Mouse (Mus musculus) forebrain, embryonic 16.5 days (tissue): ENCODE results near the gene Trnp1. TPM values are rescaled to one million over a fixed set of nuclear protein-coding genes. Genes with fewer than 3 reads are reported as not detected.

Source experiments
- ATAC-seq: fragments of 200-750 bp; cut with Nextera tagmentation; 2 replicates; pipeline ENCODE4 v1.8.0; 2017; ENCODE audit warnings: mild to moderate bottlenecking, moderate library complexity
- H3K27ac ChIP-seq: fragments of 300-500 bp; sonication (generic); 2 replicates; pipeline ENCODE4 v1.5.1; 2014; ENCODE audit warnings: low read length, control low read depth
- H3K27me3 ChIP-seq: fragments of 300-500 bp; sonication (generic); replicated peaks from 2 replicates; pipeline ENCODE4 v1.6.1; 2014; ENCODE audit warnings: low read length; ENCODE audit not compliant: control insufficient read depth, insufficient read depth
- H3K36me3 ChIP-seq: fragments of 300-500 bp; sonication (generic); 2 replicates; pipeline ENCODE4 v1.6.1; 2014; ENCODE audit not compliant: control insufficient read depth, insufficient read depth
- H3K4me1 ChIP-seq: fragments of 300-500 bp; sonication (generic); replicated peaks from 2 replicates; pipeline ENCODE4 v1.6.1; 2014; ENCODE audit warnings: low read length; ENCODE audit not compliant: control insufficient read depth, insufficient read depth
- H3K4me2 ChIP-seq: fragments of 300-500 bp; sonication (generic); 2 replicates; pipeline ENCODE4 v1.6.1; 2014; ENCODE audit warnings: mild to moderate bottlenecking, low read length, control low read depth
- H3K4me3 ChIP-seq: fragments of 300-500 bp; sonication (generic); replicated peaks from 2 replicates; pipeline ENCODE4 v1.5.1; 2014; ENCODE audit warnings: mild to moderate bottlenecking, low read length, control low read depth
- H3K9ac ChIP-seq: fragments of 300-500 bp; sonication (generic); replicated peaks from 2 replicates; pipeline ENCODE4 v1.6.1; 2014; ENCODE audit warnings: low read depth, low read length, control low read depth
- H3K9me3 ChIP-seq: fragments of 300-500 bp; sonication (generic); 2 replicates; pipeline ENCODE4 v1.6.1; 2016; ENCODE audit warnings: low read length; ENCODE audit not compliant: control insufficient read depth
- whole genome bisulfite sequencing: fragments of 180-500 bp; shearing (Covaris S2); extraction: QIAGEN DNeasy Blood & Tissue Kit; methylation state at CpG from one replicate; pipeline ENCODE4 v1.1.7; 2014; 5-methylcytosine and 5-hydroxymethylcytosine counted together
- polyA plus RNA-seq: library from polyadenylated mRNA; unstranded; fragments of >200 nt; fragmentation: Nextera tagmentation; extraction: Ambion mirVana; gene quantifications from 2 replicates; pipeline ENCODE4 v1.2.1, GENCODE M21; 2015

The Trnp1 gene
- polyA plus RNA-seq, result 6.5 and 9.2 TPM in 2 replicates

GRCm38 (mm10) chr4:133498160-133498724 is at the start of gene Trnp1:
Trnp1 (minus strand) TSS chr4:133498550.
- Histone ChIP-seq H3K36me3 (no peaks in the 10 kb centered on the region), H3K4me3 (peak within 1 kb of the TSS; percentile 74), H3K27me3 (peaks cover 48% of the 10 kb centered on the region), H3K4me1 (peaks cover 27% of the 10 kb centered on the region), H3K9ac (peak within 1 kb of the TSS; percentile 73), H3K4me2 (peak within 1 kb of the TSS; percentile 98), H3K9me3 (no peaks in the 10 kb centered on the region), H3K27ac (no peak within 1 kb of the TSS)
- WGBS, result 0% methylated on average over 47 of the region's 53 CpGs
- peak; percentile 96 for ATAC-seq

- peak within 1 kb of the TSS; percentile 84 for H3K9ac ChIP-seq
- H3K36me3 ChIP-seq, result peaks cover 4% of the 10 kb centered on the region; the same call in 1 of the 2 replicates
- under 1% methylated on average over 67 of the region's 77 CpGs for WGBS
- peak within 1 kb of the TSS; percentile 77 for H3K4me2 ChIP-seq
- H3K27ac ChIP-seq, result peak within 1 kb of the TSS; percentile 58
- H3K27me3 ChIP-seq, result no peaks in the 10 kb centered on the region
- peaks cover 15% of the 10 kb centered on the region for H3K4me1 ChIP-seq
- ATAC-seq, result peak; percentile 100
- no peaks in the 10 kb centered on the region for H3K9me3 ChIP-seq
- H3K4me3 ChIP-seq, result peak within 1 kb of the TSS; percentile 68
Observed at GRCm38 (mm10) chr4:133545272-133546231, 47.2 kb upstream of the Trnp1 start, which contains the start of gene Nudc. Nudc (minus strand) TSS chr4:133545996.

- H3K27ac ChIP-seq, result no peak overlapping the region
- H3K9me3 ChIP-seq, result no peaks in the 10 kb centered on the region
- no peak overlapping the region for H3K4me3 ChIP-seq
- H3K36me3 ChIP-seq, result peaks cover 25% of the 10 kb centered on the region
- no peak for ATAC-seq
- no peak overlapping the region for H3K9ac ChIP-seq
- no peaks in the 10 kb centered on the region for H3K27me3 ChIP-seq
- no peak overlapping the region for H3K4me2 ChIP-seq
- H3K4me1 ChIP-seq, result no peaks in the 10 kb centered on the region
- 100% methylated on average over 5 of the region's 5 CpGs for WGBS
Observed at GRCm38 (mm10) chr4:133536652-133537051, 38.3 kb upstream of the Trnp1 start.

- no peak overlapping the region for H3K4me3 ChIP-seq
- WGBS, result 89% methylated on average over 3 of the region's 3 CpGs
- H3K9ac ChIP-seq, result no peak overlapping the region
- H3K27ac ChIP-seq, result no peak overlapping the region
- no peaks in the 10 kb centered on the region for H3K27me3 ChIP-seq
- no peak for ATAC-seq
- no peaks in the 10 kb centered on the region for H3K4me1 ChIP-seq
- no peaks in the 10 kb centered on the region for H3K9me3 ChIP-seq
- H3K36me3 ChIP-seq, result peaks cover 29% of the 10 kb centered on the region
- H3K4me2 ChIP-seq, result no peak overlapping the region
Observed at GRCm38 (mm10) chr4:133536081-133536480, 37.7 kb upstream of the Trnp1 start.

- no peaks in the 10 kb centered on the region for H3K9me3 ChIP-seq
- ATAC-seq, result no peak
- no peak overlapping the region for H3K4me3 ChIP-seq
- H3K4me2 ChIP-seq, result no peak overlapping the region
- no peaks in the 10 kb centered on the region for H3K4me1 ChIP-seq
- H3K27ac ChIP-seq, result no peak overlapping the region
- H3K9ac ChIP-seq, result no peak overlapping the region
- peaks cover 28% of the 10 kb centered on the region for H3K36me3 ChIP-seq
- 88% methylated on average over 3 of the region's 3 CpGs for WGBS
- no peaks in the 10 kb centered on the region for H3K27me3 ChIP-seq
Observed at GRCm38 (mm10) chr4:133532777-133533176, 34.4 kb upstream of the Trnp1 start.

GRCm38 (mm10) chr4:133527788-133528187 is 29.4 kb upstream of the Trnp1 start:
- Histone ChIP-seq H3K4me3 (no peak overlapping the region), H3K4me1 (no peaks in the 10 kb centered on the region), H3K36me3 (peaks cover 11% of the 10 kb centered on the region), H3K27ac (no peak overlapping the region), H3K9me3 (no peaks in the 10 kb centered on the region), H3K4me2 (no peak overlapping the region), H3K27me3 (no peaks in the 10 kb centered on the region), H3K9ac (no peak overlapping the region)
- WGBS, result 73% methylated on average over 16 of the region's 16 CpGs
- no peak for ATAC-seq

GRCm38 (mm10) chr4:133521502-133521901 is 23.2 kb upstream of the Trnp1 start:
- peaks cover 43% of the 10 kb centered on the region for H3K27me3 ChIP-seq
- H3K4me1 ChIP-seq, result peaks cover 7% of the 10 kb centered on the region
- H3K27ac ChIP-seq, result no peak overlapping the region
- no peak for ATAC-seq
- H3K4me3 ChIP-seq, result no peak overlapping the region
- H3K9ac ChIP-seq, result no peak overlapping the region
- no peaks in the 10 kb centered on the region for H3K36me3 ChIP-seq
- 74% methylated on average over 2 of the region's 2 CpGs for WGBS
- H3K4me2 ChIP-seq, result no peak overlapping the region
- H3K9me3 ChIP-seq, result no peaks in the 10 kb centered on the region

GRCm38 (mm10) chr4:133519369-133519665 is 21.0 kb upstream of the Trnp1 start:
- Histone ChIP-seq H3K4me3 (peak overlapping the region; percentile 25), H3K4me1 (peaks cover 7% of the 10 kb centered on the region), H3K27ac (no peak overlapping the region), H3K4me2 (peak overlapping the region; percentile 35), H3K27me3 (peaks cover 43% of the 10 kb centered on the region), H3K9me3 (no peaks in the 10 kb centered on the region), H3K36me3 (no peaks in the 10 kb centered on the region), H3K9ac (no peak overlapping the region)
- ATAC-seq, result no peak
- WGBS, result 3% methylated on average over 22 of the region's 25 CpGs

- Histone ChIP-seq H3K9ac (no peak within 1 kb of the TSS), H3K27me3 (peaks cover 43% of the 10 kb centered on the region), H3K27ac (no peak within 1 kb of the TSS), H3K4me3 (peak within 1 kb of the TSS; percentile 25), H3K9me3 (no peaks in the 10 kb centered on the region), H3K4me1 (peaks cover 7% of the 10 kb centered on the region), H3K36me3 (no peaks in the 10 kb centered on the region), H3K4me2 (peak within 1 kb of the TSS; percentile 35)
- WGBS, result 3% methylated on average over 66 of the region's 69 CpGs
- ATAC-seq, result no peak
Observed at GRCm38 (mm10) chr4:133518601-133519368, 20.4 kb upstream of the Trnp1 start, which contains the start of gene Kdf1. Kdf1 (plus strand) TSS chr4:133518963.
